Mouse (Mus musculus) CD4-positive, CD25-positive, alpha-beta regulatory T cell, adult 4 months (primary cell): ENCODE results near the gene Tnk2. TPM values are rescaled to one million over a fixed set of nuclear protein-coding genes. Genes with fewer than 3 reads are reported as not detected.

Experiments used
- ATAC-seq: one replicate; pipeline ENCODE4 v1.8.0; 2017
- polyA plus RNA-seq, 2 experiments: library from polyadenylated mRNA; unstranded; fragments of 100-300 nt; shearing (Covaris generic); gene quantifications; one replicate each; pipeline ENCODE4 v1.2.1; 2017

Gene Tnk2
- polyA plus RNA-seq, 2 experiments from 2014 or later = 4.8 to 8.9 TPM

GRCm38 (mm10) chr16:32680806-32681205 lies 37.1 kb downstream of the Tnk2 start:
- ATAC-seq = no peak

GRCm38 (mm10) chr16:32682194-32682593 lies 38.5 kb downstream of the Tnk2 start:
- ATAC-seq = peak; percentile 83

DNA sequence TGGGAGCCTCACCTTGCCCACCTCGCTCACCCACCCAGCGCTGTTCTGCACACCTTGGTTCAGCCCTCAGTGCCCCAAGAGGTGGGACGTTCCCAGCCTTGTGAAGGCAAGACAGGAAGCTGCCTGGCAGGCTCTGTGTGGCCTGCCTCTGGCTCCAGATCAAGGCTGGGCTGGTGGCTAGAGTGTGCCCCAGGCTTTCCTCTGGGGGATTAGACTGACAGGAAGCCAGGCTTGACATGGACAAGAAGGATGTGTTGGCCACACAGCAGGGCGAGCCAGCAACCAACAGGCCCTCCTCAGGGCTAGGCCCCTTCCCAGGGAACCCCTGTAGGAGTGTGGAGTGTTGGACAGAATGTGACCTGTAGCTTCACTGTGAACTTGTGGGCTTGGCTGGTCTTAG lies 39.2 kb downstream of the Tnk2 start:
- no peak for ATAC-seq

- peak; percentile 58 for ATAC-seq
Observed at GRCm38 (mm10) chr16:32683343-32683742, 39.7 kb downstream of the Tnk2 start.

- ATAC-seq = no peak
Observed at GRCm38 (mm10) chr16:32685405-32685804, 41.7 kb downstream of the Tnk2 start.

GRCm38 (mm10) chr16:32685998-32686397 lies 42.3 kb downstream of the Tnk2 start:
- no peak for ATAC-seq

DNA sequence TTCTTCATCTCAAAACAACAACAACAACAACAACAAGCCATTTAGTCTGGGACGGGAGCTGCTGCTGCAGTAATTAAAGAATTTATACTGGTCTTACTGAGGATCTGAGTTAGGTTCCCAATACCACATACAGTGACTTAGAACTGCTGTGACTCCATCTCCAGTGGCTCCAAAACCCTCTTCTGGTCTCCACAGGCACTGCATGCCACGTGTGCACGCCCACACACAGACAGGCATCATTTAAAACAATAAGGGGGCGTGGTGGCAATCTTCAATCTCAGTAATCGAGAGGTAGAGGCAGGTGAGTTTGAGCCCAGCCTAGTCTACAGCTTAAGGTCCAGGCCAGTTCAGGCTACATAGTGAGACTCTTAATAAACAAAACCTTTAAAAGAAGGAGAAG lies 43.5 kb downstream of the Tnk2 start:
- peak; percentile 52 for ATAC-seq

- no peak for ATAC-seq
Observed at GRCm38 (mm10) chr16:32688770-32689169, 45.1 kb downstream of the Tnk2 start.

GRCm38 (mm10) chr16:32689501-32689900 lies 45.8 kb downstream of the Tnk2 start:
- peak; percentile 65 for ATAC-seq

GRCm38 (mm10) chr16:32696841-32697464 lies 53.3 kb downstream of the Tnk2 start:
- ATAC-seq = peak; percentile 56

DNA sequence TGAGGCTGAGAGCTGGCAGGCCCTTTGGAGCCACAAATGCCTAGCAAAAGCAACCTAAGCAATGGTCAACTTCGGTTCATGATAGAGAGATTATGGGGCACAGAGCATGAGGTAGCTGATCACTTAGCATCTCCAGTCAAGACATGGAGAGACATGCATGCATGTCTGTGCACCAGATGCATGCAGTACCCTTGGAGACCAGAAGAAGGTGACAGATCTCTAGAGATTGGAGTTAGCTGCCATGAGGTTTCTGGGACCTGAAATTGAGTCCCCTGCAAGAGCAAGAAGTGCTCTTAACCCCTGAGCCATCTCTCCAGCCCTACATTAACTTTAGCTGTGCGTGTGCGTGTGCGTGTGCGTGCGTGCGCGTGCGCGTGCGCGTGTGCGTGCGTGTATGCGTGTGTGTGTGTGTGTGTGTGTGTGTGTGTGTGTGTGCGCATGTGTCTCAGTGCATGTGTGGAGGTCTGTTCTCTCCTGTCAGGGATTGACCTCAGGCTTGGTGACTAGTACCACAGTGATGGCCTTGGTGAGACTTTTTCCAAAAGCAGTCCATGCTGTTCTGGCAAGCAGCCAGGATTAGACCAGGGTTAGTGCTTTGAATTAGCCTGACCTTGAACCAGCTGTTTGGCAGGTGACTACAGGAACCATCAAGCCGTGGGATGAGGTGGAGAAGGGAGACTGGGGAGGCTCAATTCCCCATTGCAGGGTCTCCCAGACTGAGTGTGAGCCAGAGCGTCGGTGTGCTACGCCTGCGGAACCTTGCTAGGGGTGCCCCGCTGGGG lies 54.2 kb downstream of the Tnk2 start:
- no peak for ATAC-seq

DNA sequence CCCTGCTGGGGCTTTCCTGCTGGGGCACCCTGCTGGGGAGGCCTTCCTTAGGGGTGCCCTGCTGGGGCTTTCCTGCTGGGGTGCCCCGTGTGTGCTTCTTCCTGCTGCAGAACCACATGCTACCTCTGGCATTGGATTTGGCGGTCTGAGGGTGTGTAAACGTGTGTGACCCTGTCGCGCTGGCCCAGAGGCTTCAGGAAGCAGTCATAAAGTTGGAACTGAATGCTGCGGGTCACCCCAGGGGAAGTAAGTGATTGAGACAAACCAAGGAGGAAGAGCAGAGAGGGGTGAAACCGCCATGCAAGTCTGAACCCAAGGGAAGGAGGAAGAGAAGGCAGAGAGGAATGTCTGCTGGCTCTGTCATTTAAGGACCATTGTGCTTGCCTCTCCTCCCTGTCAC lies 54.9 kb downstream of the Tnk2 start:
- no peak for ATAC-seq

DNA sequence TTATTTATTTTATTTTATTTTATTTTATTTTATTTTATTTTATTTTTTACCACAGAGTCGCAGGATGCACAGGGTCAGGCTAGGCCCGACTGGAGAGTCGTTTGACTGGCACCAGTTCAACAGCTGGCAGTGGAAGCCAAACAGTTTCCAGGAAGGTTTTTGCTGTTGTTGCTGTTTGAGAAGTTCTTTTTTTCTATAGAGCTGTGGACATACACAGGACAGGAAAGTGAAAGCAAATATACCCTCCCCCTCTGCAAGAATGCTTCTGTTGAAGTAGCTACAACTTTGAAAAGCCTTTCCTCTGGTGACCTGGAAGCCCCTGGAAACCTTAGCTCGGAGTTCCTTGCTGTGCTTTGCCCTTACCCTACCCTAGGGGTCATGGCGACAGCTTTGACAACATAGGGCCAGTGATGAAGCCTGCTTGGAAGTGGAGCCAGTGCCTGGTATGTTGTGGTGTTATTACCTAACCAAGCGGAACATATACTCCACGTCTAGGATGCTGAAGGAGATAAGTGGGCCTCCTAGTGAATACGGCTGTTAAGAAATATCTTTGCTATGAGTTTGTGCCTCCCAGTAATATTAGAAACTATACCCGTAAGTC lies 59.7 kb downstream of the Tnk2 start:
- no peak for ATAC-seq

DNA sequence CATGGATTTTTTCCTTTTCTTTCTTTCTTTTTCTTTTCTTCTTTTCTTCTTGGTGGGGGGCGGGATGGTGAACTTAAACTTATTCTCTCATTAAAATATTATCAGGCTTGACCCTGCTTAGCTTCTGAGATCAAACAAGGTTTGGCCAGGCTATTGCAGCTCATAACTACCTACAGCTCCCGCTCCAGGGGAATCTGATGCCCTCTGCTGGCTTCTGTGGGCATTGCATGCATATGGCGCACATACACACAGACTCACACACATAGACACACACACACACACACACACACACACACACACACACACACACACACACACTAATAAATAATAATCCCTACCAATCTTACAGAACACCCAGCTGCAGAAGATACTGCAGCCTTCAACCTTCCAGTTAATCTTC lies 61.9 kb downstream of the Tnk2 start:
- ATAC-seq = no peak

DNA sequence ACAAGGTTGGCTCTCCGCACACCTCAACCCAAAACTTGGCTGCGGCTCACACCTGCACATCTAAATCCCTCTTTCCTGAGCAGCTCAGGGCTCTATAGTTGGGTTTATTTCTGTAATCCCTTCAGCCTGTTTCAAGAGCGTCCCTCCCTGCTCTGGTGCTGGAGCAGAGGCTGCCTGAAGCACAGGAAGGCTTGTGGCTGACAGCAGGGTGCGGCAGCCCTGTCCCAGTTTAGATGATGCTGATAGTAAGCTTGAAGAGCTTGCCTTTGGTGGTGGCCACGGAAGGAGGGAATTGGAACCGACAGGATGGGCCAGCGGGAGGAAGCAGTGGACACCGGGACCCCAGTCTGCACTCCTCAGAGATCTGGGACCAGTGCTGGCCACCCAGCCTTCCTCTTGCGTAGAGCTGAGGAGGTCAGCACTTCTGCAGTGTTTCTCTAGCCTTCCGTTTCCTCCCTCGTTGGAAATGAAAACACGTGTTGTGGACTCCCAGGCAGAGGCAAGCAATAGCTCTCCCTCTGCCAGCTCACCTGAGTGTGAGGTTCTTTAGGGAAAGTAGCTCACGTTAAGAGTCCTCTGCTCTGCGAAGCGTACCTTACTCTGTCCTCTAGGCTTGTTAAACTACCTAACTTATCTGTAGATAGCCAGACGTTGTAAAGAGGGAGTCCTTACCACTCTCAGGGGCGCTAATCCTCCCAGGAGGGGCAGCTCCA lies 63.6 kb downstream of the Tnk2 start:
- no peak for ATAC-seq

DNA sequence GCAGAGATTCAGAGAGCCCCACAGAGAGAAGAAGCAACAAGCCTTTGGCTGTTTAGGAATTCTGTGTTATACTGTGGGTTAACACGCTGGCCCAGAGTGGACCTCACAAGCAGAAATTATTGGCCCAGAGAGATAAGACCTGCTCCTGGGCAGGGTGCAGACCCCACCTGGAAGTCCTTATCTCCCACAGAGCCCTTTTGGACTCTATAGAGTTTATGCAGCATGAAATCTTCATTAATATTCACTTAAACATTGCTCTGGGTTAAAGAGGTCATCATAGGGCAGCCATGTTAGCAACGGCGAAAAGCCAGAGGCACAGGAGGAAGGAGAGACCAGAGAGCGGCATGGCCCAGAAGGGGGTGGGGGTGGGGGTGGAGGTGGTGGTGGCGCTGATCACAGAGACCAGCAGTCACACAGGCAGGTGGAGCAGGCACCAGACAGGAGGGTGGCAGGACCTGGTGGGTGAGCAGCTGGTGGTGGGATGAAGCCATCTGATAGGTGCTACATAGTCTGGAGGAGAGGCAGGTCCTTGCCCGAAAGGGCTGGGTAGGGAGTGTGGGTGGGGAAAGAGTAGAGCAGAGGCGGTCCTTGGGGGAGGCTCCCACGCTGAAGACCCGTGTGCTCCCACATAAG lies 64.3 kb downstream of the Tnk2 start:
- no peak for ATAC-seq

DNA sequence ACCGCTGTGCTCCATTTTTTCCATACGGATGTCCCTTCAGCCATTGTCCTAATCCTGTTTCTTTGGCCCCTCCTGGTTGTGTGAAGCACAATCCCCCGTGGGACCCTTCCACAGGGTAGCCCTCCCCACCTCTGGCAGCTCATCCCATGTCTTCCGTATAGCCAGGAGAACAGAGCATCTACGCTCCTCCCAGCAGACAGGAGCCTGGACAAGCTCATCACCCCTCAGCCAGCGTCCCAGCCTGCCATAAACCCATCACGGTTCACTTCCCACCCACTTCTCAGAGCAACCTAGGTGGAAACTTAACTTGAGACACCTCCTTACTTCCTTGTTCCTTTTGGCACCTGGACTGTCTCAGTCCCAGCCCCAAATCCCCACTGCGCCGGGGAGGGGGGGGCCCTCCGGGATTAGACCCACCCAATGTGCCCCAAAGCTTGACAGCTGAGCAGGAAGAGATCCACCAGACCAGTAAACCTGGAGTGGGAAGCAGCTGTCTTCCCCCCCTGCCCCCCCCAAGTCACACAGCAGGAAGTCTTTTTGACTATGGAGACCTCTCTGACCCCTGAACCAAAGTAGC lies 64.9 kb downstream of the Tnk2 start:
- no peak for ATAC-seq

DNA sequence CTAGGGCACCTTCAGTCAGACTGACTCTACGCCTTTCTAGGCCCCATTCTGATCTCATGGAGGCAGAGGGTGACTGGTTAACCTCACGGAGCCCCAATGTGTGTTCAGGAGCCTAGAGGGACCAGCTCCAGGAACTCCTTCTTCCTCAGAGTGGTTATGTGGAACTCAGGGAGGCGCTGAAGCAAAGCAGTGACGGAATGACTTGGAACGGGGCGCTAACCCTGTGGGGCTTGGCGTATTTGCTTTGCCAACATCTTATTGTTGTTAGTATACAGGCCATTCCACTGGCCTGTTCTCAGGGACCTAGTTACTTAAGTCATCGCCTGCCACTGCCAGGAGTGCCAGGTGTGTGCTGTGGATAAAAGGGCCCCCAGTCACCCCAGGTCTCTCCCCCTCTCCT lies 65.4 kb downstream of the Tnk2 start:
- ATAC-seq = no peak

- no peak for ATAC-seq
Observed at GRCm38 (mm10) chr16:32710426-32711070, 66.9 kb downstream of the Tnk2 start.

- no peak for ATAC-seq
Observed at GRCm38 (mm10) chr16:32712202-32712601, 68.5 kb downstream of the Tnk2 start.

DNA sequence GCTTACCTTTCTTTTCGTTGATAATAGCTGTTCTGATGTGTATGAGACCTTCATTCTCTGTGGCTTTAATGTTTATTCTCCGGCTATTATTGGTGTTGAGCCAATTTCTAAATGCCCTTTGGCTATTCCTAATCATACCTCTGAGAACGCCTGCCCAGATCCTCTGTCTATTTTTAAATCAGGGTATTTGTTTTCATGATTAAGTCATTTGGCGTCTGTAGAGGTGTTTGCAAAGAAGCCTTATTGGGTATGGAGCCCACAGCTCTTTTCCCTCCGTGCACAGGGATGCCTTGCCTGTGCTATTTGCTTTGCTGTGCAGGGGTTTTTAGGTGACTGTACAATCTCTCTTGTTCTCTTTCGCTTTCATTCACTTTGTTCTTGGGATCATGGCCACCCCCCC lies 69.9 kb downstream of the Tnk2 start:
- ATAC-seq = no peak

GRCm38 (mm10) chr16:32715364-32715763 lies 71.7 kb downstream of the Tnk2 start:
- ATAC-seq = no peak
